Mouse (Mus musculus) CH12.LX (cell line): Measurements from ENCODE around the gene Gpr146. TPM values are rescaled to one million over a fixed set of nuclear protein-coding genes. Genes with fewer than 3 reads are reported as not detected.

ENCODE experiments used
- DNase-seq: peaks from one replicate; pipeline ENCODE4 v3.0.0-alpha.2; 2013; ENCODE audit errors: extremely low read depth
- H3K27ac ChIP-seq: 2 replicates; pipeline ENCODE4 v1.5.1; 2012; ENCODE audit warnings: low read depth, mild to moderate bottlenecking, control low read depth, moderate library complexity; ENCODE audit not compliant: insufficient read depth
- H3K27me3 ChIP-seq: replicated peaks from 2 replicates; pipeline ENCODE3; 2012; ENCODE audit warnings: inconsistent platforms
- H3K36me3 ChIP-seq, 2 experiments: replicated peaks in 1 of 2; 2 replicates each; pipeline versions ENCODE3 to v1.6.1; 2012; ENCODE audit warnings: inconsistent platforms in 1 of 2, low read length in 1 of 2, mild to moderate bottlenecking in 1 of 2, mixed read lengths in 1 of 2, moderate library complexity in 1 of 2; ENCODE audit not compliant: control insufficient read depth in 1 of 2, insufficient read depth in 1 of 2
- H3K4me1 ChIP-seq, 2 experiments: 2 replicates each; pipeline ENCODE4 v1.6.1; 2012; ENCODE audit warnings: inconsistent platforms in 1 of 2, moderate library complexity in 1 of 2; ENCODE audit not compliant: insufficient read depth in 2 of 2, control insufficient read depth in 1 of 2
- H3K4me2 ChIP-seq: 2 replicates; pipeline ENCODE4 v1.6.1; 2012; ENCODE audit warnings: low read depth, mild to moderate bottlenecking, control low read depth; ENCODE audit not compliant: poor library complexity, insufficient read depth, severe bottlenecking
- H3K4me3 ChIP-seq, 3 experiments: fragments of 150-350 bp in 1 of 3; sonication (generic) in 1 of 3; replicated peaks in 1 of 3; 2 replicates each; pipeline versions ENCODE3 to v1.5.1; 2011 to 2012; ENCODE audit warnings: low read depth in 2 of 3, low read length in 2 of 3, mild to moderate bottlenecking in 2 of 3, moderate library complexity in 2 of 3, control low read depth in 1 of 3, improper control_type of control experiment in 1 of 3, inconsistent platforms in 1 of 3, mixed read lengths in 1 of 3; ENCODE audit not compliant: poor library complexity in 1 of 3
- H3K79me2 ChIP-seq: replicated peaks from 2 replicates; pipeline ENCODE4 v1.6.1; 2012; ENCODE audit warnings: mild to moderate bottlenecking, moderate library complexity; ENCODE audit not compliant: control insufficient read depth, poor library complexity, insufficient read depth, severe bottlenecking; ENCODE audit errors: extremely low read depth
- H3K9ac ChIP-seq: 2 replicates; pipeline ENCODE4 v1.6.1; 2012; ENCODE audit warnings: low read depth, mild to moderate bottlenecking, control low read depth, moderate library complexity; ENCODE audit not compliant: insufficient read depth
- H3K9me3 ChIP-seq: replicated peaks from 2 replicates; pipeline ENCODE3; 2012; ENCODE audit warnings: low read length, inconsistent platforms, mixed read lengths
- CHD2 ChIP-seq: IDR thresholded peaks from 2 replicates; pipeline ENCODE4 v1.6.1; 2011; ENCODE audit warnings: low read length, improper control_type of control experiment
- CTCF ChIP-seq, 2 experiments: IDR thresholded peaks in 1 of 2; conservative IDR thresholded peaks in 1 of 2; 2 replicates each; pipeline ENCODE4 v1.5.1; 2011 to 2012; ENCODE audit warnings: low read depth in 2 of 2, low read length in 2 of 2, improper control_type of control experiment in 1 of 2, inconsistent platforms in 1 of 2, mild to moderate bottlenecking in 1 of 2, moderate library complexity in 1 of 2
- ELF1 ChIP-seq: IDR thresholded peaks from 2 replicates; pipeline ENCODE4 v1.6.1; 2014; ENCODE audit warnings: low read depth, mild to moderate bottlenecking, inconsistent platforms, low read length, improper control_type of control experiment
- EP300 ChIP-seq: IDR thresholded peaks from 2 replicates; pipeline ENCODE4 v1.6.1; 2011; ENCODE audit warnings: low read length, improper control_type of control experiment
- ETS1 ChIP-seq: conservative IDR thresholded peaks from 2 replicates; pipeline ENCODE4 v1.6.1; 2012; ENCODE audit warnings: low read depth, mild to moderate bottlenecking, inconsistent platforms, low read length, improper control_type of control experiment, moderate library complexity
- GABPA ChIP-seq: IDR thresholded peaks from 2 replicates; pipeline ENCODE4 v1.6.1; 2012; ENCODE audit warnings: low read depth, low read length, improper control_type of control experiment, inconsistent platforms; ENCODE audit not compliant: insufficient replicate concordance
- HCFC1 ChIP-seq: IDR thresholded peaks from 2 replicates; pipeline ENCODE4 v1.6.1; 2012; ENCODE audit warnings: low read depth, mild to moderate bottlenecking, inconsistent platforms, low read length, improper control_type of control experiment
- IRF4 ChIP-seq: IDR thresholded peaks from 2 replicates; pipeline ENCODE4 v1.6.1; 2014; ENCODE audit warnings: low read depth, mild to moderate bottlenecking, inconsistent platforms, low read length, improper control_type of control experiment
- JUN ChIP-seq: IDR thresholded peaks from 2 replicates; pipeline ENCODE4 v1.6.1; 2011; ENCODE audit warnings: low read depth, mild to moderate bottlenecking, low read length, improper control_type of control experiment, moderate library complexity; ENCODE audit not compliant: insufficient read depth
- MEF2A ChIP-seq: IDR thresholded peaks from 2 replicates; pipeline ENCODE4 v1.6.1; 2014; ENCODE audit warnings: low read depth, mild to moderate bottlenecking, inconsistent platforms, low read length, improper control_type of control experiment, borderline replicate concordance
- MXI1 ChIP-seq: IDR thresholded peaks from 2 replicates; pipeline ENCODE4 v1.6.1; 2011; ENCODE audit warnings: mild to moderate bottlenecking, low read depth, low read length, improper control_type of control experiment
- MYC ChIP-seq: IDR thresholded peaks from 2 replicates; pipeline ENCODE4 v1.6.1; 2011; ENCODE audit warnings: low read depth, mild to moderate bottlenecking, improper control_type of control experiment, low read length
- NELFE ChIP-seq: IDR thresholded peaks from 2 replicates; pipeline ENCODE4 v1.6.1; 2011; ENCODE audit warnings: low read depth, low read length, improper control_type of control experiment
- NRF1 ChIP-seq: IDR thresholded peaks from 2 replicates; pipeline ENCODE4 v1.6.1; 2014; ENCODE audit warnings: low read depth, mild to moderate bottlenecking, inconsistent platforms, low read length, improper control_type of control experiment, moderate library complexity
- POLR2A ChIP-seq: IDR thresholded peaks from 2 replicates; pipeline ENCODE4 v1.6.1; 2011; ENCODE audit warnings: low read depth, mild to moderate bottlenecking, improper control_type of control experiment, low read length
- RAD21 ChIP-seq: IDR thresholded peaks from 2 replicates; pipeline ENCODE4 v1.6.1; 2011; ENCODE audit warnings: low read depth, mild to moderate bottlenecking, low read length, improper control_type of control experiment, moderate library complexity
- SIN3A ChIP-seq: IDR thresholded peaks from 2 replicates; pipeline ENCODE4 v1.6.1; 2012; ENCODE audit warnings: low read length, improper control_type of control experiment, inconsistent platforms
- SMC3 ChIP-seq: IDR thresholded peaks from 2 replicates; pipeline ENCODE4 v1.6.1; 2011; ENCODE audit warnings: low read depth, low read length, improper control_type of control experiment
- TBP ChIP-seq: conservative IDR thresholded peaks from 2 replicates; pipeline ENCODE4 v1.6.1; 2011; ENCODE audit warnings: low read depth, low read length, improper control_type of control experiment
- UBTF ChIP-seq: IDR thresholded peaks from 2 replicates; pipeline ENCODE4 v1.6.1; 2012; ENCODE audit warnings: low read depth, mild to moderate bottlenecking, inconsistent platforms, low read length, improper control_type of control experiment, moderate library complexity
- USF1 ChIP-seq: IDR thresholded peaks from 2 replicates; pipeline ENCODE4 v1.6.1; 2014; ENCODE audit warnings: low read depth, mild to moderate bottlenecking, inconsistent platforms, low read length, improper control_type of control experiment
- ZC3H11A ChIP-seq: IDR thresholded peaks from 2 replicates; pipeline ENCODE4 v1.6.1; 2012; ENCODE audit warnings: low read depth, mild to moderate bottlenecking, inconsistent platforms, low read length, improper control_type of control experiment
- ZKSCAN1 ChIP-seq: IDR thresholded peaks from 2 replicates; pipeline ENCODE4 v1.6.1; 2012; ENCODE audit warnings: low read depth, inconsistent platforms, low read length, improper control_type of control experiment, borderline replicate concordance
- ZNF384 ChIP-seq: IDR thresholded peaks from 2 replicates; pipeline ENCODE4 v1.6.1; 2012; ENCODE audit warnings: low read depth, low read length, improper control_type of control experiment, inconsistent platforms
- dilution Hi-C: fragments of 300-500 bp; cut with MboI; formaldehyde crosslinking; loops from 2 replicates; pipeline ENCODE4 v1.14.3; 2020; ENCODE audit warnings: low sequenced_read_pairs; ENCODE audit not compliant: extremely low pct_unique_long_range_greater_than_20kb, extremely low pct_ligation_motif_present
- in situ Hi-C: fragments of 300-500 bp; cut with MboI; formaldehyde crosslinking; loops from 3 replicates; pipeline ENCODE4 v1.14.3; 2019; ENCODE audit warnings: low sequenced_read_pairs, low pct_ligation_motif_present, low pct_unique_long_range_greater_than_20kb, mixed read lengths
- polyA plus RNA-seq: library from polyadenylated mRNA; unstranded; fragments of >175 nt; gene quantifications from 2 replicates; pipeline ENCODE4 v1.2.1, GENCODE M21; 2012; ENCODE audit warnings: low read depth; ENCODE audit not compliant: insufficient read length
- total RNA-seq, 2 experiments: library from RNA; depleted of rRNA; stranded (reverse); fragments of 300-350 nt in 1 of 2; fragments of >200 nt in 1 of 2; gene quantifications; 2 replicates each; pipeline ENCODE4 v1.2.3; 2012 to 2014

The Gpr146 gene
- total and polyA plus RNA-seq, 3 experiments = 0.13 TPM; not detected in 2

- no peak overlapping the region for H3K27ac ChIP-seq
- no peak for DNase-seq
- H3K36me3 ChIP-seq = peaks cover 51 to 77% of the 10 kb centered on the region in 2 experiments
- H3K27me3 ChIP-seq = no peaks in the 10 kb centered on the region
- peaks cover under 1% of the 10 kb centered on the region; the same call in 1 of the 2 replicates for H3K79me2 ChIP-seq
- H3K9me3 ChIP-seq = no peaks in the 10 kb centered on the region
- dilution Hi-C loops = no loop called here
- TF ChIP-seq GABPA = no peak
- TF ChIP-seq, all 38 proteins: peak for 0
- Histone ChIP-seq H3K4me3 (no peak overlapping the region), H3K9ac (no peak overlapping the region), H3K4me1 (peaks cover 0 to 13% of the 10 kb centered on the region in 2 experiments; a peak in 2 of 4 replicates), H3K4me2 (no peak overlapping the region)
- in situ Hi-C loops = no loop called here
These were observed 39.1 kb upstream of the Gpr146 start for GRCm38 (mm10) chr5:139338403-139338802.

GRCm38 (mm10) chr5:139338891-139339290 is 38.6 kb upstream of the Gpr146 start:
- Histone ChIP-seq H3K9me3 (no peaks in the 10 kb centered on the region), H3K27me3 (no peaks in the 10 kb centered on the region), H3K4me2 (no peak overlapping the region), H3K79me2 (peaks cover 5% of the 10 kb centered on the region; the same call in 1 of the 2 replicates), H3K9ac (no peak overlapping the region), H3K4me3 (no peak overlapping the region), H3K36me3 (peaks cover 51 to 77% of the 10 kb centered on the region in 2 experiments)
- dilution Hi-C loops = no loop called here
- no peak for TF ChIP-seq MXI1
- TF ChIP-seq ELF1 = no peak
- TF ChIP-seq UBTF = no peak
- TF ChIP-seq ZNF384 = no peak
- TF ChIP-seq USF1 = no peak
- no peak for TF ChIP-seq ZKSCAN1
- TF ChIP-seq CHD2 = no peak
- no peak for TF ChIP-seq IRF4
- TF ChIP-seq, all 38 proteins: peak for 0
- Histone ChIP-seq H3K4me1 (peaks cover 0 to 18% of the 10 kb centered on the region in 2 experiments; a peak in 2 of 4 replicates), H3K27ac (no peak overlapping the region)
- in situ Hi-C loops = no loop called here
- no peak for DNase-seq

- H3K4me2 ChIP-seq = peak overlapping the region; percentile 91
- H3K9me3 ChIP-seq = no peaks in the 10 kb centered on the region
- H3K4me3 ChIP-seq = peak overlapping the region; percentile 96 to 99 (median 98)
- TF ChIP-seq SMC3 (peak; percentile 62), MYC (peak; percentile 61; the same call in 1 of the 2 replicates), HCFC1 (peak; percentile 24; the same call in 1 of the 2 replicates), CTCF (conservative IDR thresholded peaks at IDR 0.05 in 1 of 2, IDR thresholded peaks at IDR 0.05 in 1 of 2; ENCODE audit: low read depth in 2 of 2, low read length in 2 of 2) (peak; percentile 81 to 84), TBP (no peak), SIN3A (peak; percentile 81), POLR2A (no peak), ETS1 (no peak), JUN (no peak), NRF1 (no peak), EP300 (no peak), NELFE (no peak; the same call in 1 of the 2 replicates), MEF2A (no peak), RAD21 (peak; percentile 36), ZC3H11A (no peak), MXI1 (peak; percentile 87)
- H3K9ac ChIP-seq = peak overlapping the region; percentile 95
- H3K4me1 ChIP-seq = peaks cover 3 to 14% of the 10 kb centered on the region in 2 experiments; a peak in 3 of 4 replicates
- H3K79me2 ChIP-seq = peaks cover 11% of the 10 kb centered on the region
- dilution Hi-C loops = no loop called here
- in situ Hi-C loops = no loop called here
- peaks cover 12% of the 10 kb centered on the region for H3K27me3 ChIP-seq
- peak; percentile 88 for DNase-seq
- H3K36me3 ChIP-seq = peaks cover 25 to 35% of the 10 kb centered on the region in 2 experiments
- no peak overlapping the region for H3K27ac ChIP-seq
These were observed 33.3 kb upstream of the Gpr146 start for GRCm38 (mm10) chr5:139344021-139344686.
